Mouse (Mus musculus) testis, adult 2 months (tissue): ENCODE data around the gene Dsn1. TPM values are rescaled to one million over a fixed set of nuclear protein-coding genes. Genes with fewer than 3 reads are reported as not detected.
A peak's percentile ranks its signal among the peaks of the same experiment; 100 is the strongest.

Experiments
- H3K27ac ChIP-seq: fragments of 200-500 bp; 2 replicates; pipeline ENCODE4 v1.5.1; 2012; ENCODE audit warnings: low read depth, low read length; ENCODE audit not compliant: control insufficient read depth, insufficient read depth
- H3K27me3 ChIP-seq: fragments of 200-500 bp; 2 replicates; pipeline ENCODE4 v1.6.1; 2012; ENCODE audit warnings: mild to moderate bottlenecking, low read length, moderate library complexity; ENCODE audit not compliant: control insufficient read depth, insufficient read depth
- H3K36me3 ChIP-seq: fragments of 200-500 bp; 2 replicates; pipeline ENCODE4 v1.6.1; 2012; ENCODE audit warnings: mild to moderate bottlenecking, low read length; ENCODE audit not compliant: control insufficient read depth, insufficient read depth
- H3K4me1 ChIP-seq: fragments of 200-500 bp; 2 replicates; pipeline ENCODE4 v1.6.1; 2012; ENCODE audit warnings: low read length; ENCODE audit not compliant: control insufficient read depth, insufficient read depth
- H3K4me3 ChIP-seq: fragments of 200-500 bp; 2 replicates; pipeline ENCODE4 v1.5.1; 2012; ENCODE audit warnings: low read depth, mild to moderate bottlenecking, low read length, moderate library complexity, mixed read lengths; ENCODE audit not compliant: control insufficient read depth
- CTCF ChIP-seq: fragments of 200-500 bp; IDR thresholded peaks from 2 replicates; pipeline ENCODE4 v1.5.1; 2012; ENCODE audit warnings: low read depth, mild to moderate bottlenecking, inconsistent platforms, low read length, moderate library complexity; ENCODE audit not compliant: control insufficient read depth, insufficient read depth, insufficient replicate concordance
- POLR2A ChIP-seq: fragments of 200-500 bp; IDR thresholded peaks from 2 replicates; pipeline ENCODE4 v1.6.1; 2012; ENCODE audit warnings: low read depth, mild to moderate bottlenecking, inconsistent platforms, low read length, moderate library complexity; ENCODE audit not compliant: control insufficient read depth
- polyA plus RNA-seq: library from polyadenylated mRNA; depleted of rRNA; stranded (reverse); fragments of >200 nt; gene quantifications from 2 replicates; pipeline ENCODE4 v1.2.3, GENCODE M21; 2012

Gene Dsn1
- polyA plus RNA-seq, 1 experiment = 25.9 TPM

GRCm38 (mm10) chr2:157040649-157041046 lies 33.7 kb upstream of the Dsn1 start:
- no peak for TF ChIP-seq POLR2A
- no peak for TF ChIP-seq CTCF
- no peaks in the 10 kb centered on the region for H3K27me3 ChIP-seq
- no peak overlapping the region for H3K27ac ChIP-seq
- H3K36me3 ChIP-seq = no peaks in the 10 kb centered on the region
- no peak overlapping the region; the same call in 1 of the 2 replicates for H3K4me3 ChIP-seq
- H3K4me1 ChIP-seq = peaks cover 11% of the 10 kb centered on the region

GRCm38 (mm10) chr2:157039900-157040648 lies 33.1 kb upstream of the Dsn1 start:
- no peaks in the 10 kb centered on the region for H3K36me3 ChIP-seq
- peaks cover 11% of the 10 kb centered on the region for H3K4me1 ChIP-seq
- H3K4me3 ChIP-seq = peak overlapping the region; percentile 5
- no peaks in the 10 kb centered on the region for H3K27me3 ChIP-seq
- H3K27ac ChIP-seq = peak overlapping the region; percentile 15; the same call in 1 of the 2 replicates
- TF ChIP-seq POLR2A = no peak; the same call in 1 of the 2 replicates
- no peak for TF ChIP-seq CTCF

DNA sequence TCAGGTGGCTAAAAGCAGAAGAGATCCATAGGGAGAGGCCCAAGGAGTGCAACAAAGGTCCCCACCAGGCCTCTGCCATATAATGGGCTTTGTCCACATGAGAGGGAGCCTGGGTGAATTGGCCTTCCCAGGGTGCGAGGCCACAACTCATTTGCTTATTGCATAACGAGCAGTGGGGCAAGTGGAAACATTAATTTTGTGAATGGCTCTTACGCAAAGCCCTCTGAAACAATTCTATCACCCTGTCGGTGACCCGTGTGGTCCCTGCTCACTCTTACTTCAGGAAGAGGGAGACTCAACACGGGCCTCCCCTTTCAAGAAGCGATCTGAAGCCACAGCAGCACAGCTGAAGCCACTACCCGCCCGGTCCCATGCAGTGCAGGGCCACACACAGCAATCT lies 30.3 kb upstream of the Dsn1 start:
- Histone ChIP-seq H3K4me3 (no peak overlapping the region), H3K4me1 (peaks cover 11% of the 10 kb centered on the region), H3K27me3 (no peaks in the 10 kb centered on the region), H3K27ac (no peak overlapping the region), H3K36me3 (no peaks in the 10 kb centered on the region)
- no peak for TF ChIP-seq POLR2A
- no peak for TF ChIP-seq CTCF

- no peak overlapping the region for H3K4me3 ChIP-seq
- no peak for TF ChIP-seq CTCF
- TF ChIP-seq POLR2A = no peak
- H3K27ac ChIP-seq = no peak overlapping the region
- no peaks in the 10 kb centered on the region for H3K36me3 ChIP-seq
- peaks cover 11% of the 10 kb centered on the region for H3K4me1 ChIP-seq
- H3K27me3 ChIP-seq = no peaks in the 10 kb centered on the region
Observed at GRCm38 (mm10) chr2:157036400-157036799, 29.4 kb upstream of the Dsn1 start.

GRCm38 (mm10) chr2:157035371-157035770 lies 28.4 kb upstream of the Dsn1 start:
- no peaks in the 10 kb centered on the region for H3K27me3 ChIP-seq
- no peaks in the 10 kb centered on the region for H3K36me3 ChIP-seq
- no peak for TF ChIP-seq POLR2A
- peaks cover 5% of the 10 kb centered on the region for H3K4me1 ChIP-seq
- no peak overlapping the region for H3K27ac ChIP-seq
- no peak overlapping the region for H3K4me3 ChIP-seq

DNA sequence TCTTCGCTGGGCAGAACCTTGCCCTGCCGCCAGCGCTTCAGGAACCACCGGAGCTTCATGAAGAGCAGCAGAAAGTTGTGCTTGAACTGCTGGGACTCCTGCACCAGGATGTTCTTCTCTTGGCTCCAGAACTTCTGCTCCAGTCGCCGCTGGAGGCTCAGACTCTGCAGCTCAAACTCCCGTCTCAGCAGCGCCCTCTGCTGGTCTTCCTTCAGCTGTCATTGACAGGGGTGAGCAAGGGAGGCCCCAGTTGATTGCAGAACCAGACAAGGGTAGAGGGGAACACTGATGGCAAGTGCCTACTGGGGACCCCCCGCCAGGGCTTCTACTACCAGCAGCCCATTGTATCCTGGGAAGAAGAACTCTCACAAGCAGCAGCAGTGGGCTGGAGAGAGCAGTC lies 23.9 kb upstream of the Dsn1 start:
- no peaks in the 10 kb centered on the region for H3K27me3 ChIP-seq
- H3K4me3 ChIP-seq = no peak overlapping the region
- no peaks in the 10 kb centered on the region for H3K36me3 ChIP-seq
- TF ChIP-seq CTCF (peak; percentile 82; the same call in 1 of the 2 replicates), POLR2A (no peak)
- no peak overlapping the region for H3K27ac ChIP-seq
- H3K4me1 ChIP-seq = no peaks in the 10 kb centered on the region

- Histone ChIP-seq H3K27me3 (no peaks in the 10 kb centered on the region), H3K4me1 (no peaks in the 10 kb centered on the region), H3K36me3 (no peaks in the 10 kb centered on the region), H3K4me3 (no peak overlapping the region), H3K27ac (no peak overlapping the region)
- TF ChIP-seq CTCF (no peak), POLR2A (no peak)
Observed at GRCm38 (mm10) chr2:157028261-157028660, 21.3 kb upstream of the Dsn1 start.
